Mouse (Mus musculus) erythroblast, embryonic 14.5 days (primary cell): ENCODE measurements around the gene Psmb9. TPM values are rescaled to one million over a fixed set of nuclear protein-coding genes. Genes with fewer than 3 reads are reported as not detected.

Experiments used
- H3K27me3 ChIP-seq: 2 replicates; pipeline ENCODE4 v1.6.1; 2012; ENCODE audit warnings: inconsistent platforms; ENCODE audit not compliant: control insufficient read depth
- H3K36me3 ChIP-seq: 2 replicates; pipeline ENCODE4 v1.6.1; 2012; ENCODE audit warnings: mild to moderate bottlenecking, inconsistent platforms; ENCODE audit not compliant: control insufficient read depth
- H3K4me1 ChIP-seq: 2 replicates; pipeline ENCODE4 v1.6.1; 2012; ENCODE audit warnings: inconsistent platforms; ENCODE audit not compliant: control insufficient read depth
- H3K4me3 ChIP-seq: replicated peaks from 2 replicates; pipeline ENCODE3; 2012; ENCODE audit warnings: moderate library complexity, mild to moderate bottlenecking, inconsistent platforms
- H3K9me3 ChIP-seq: 2 replicates; pipeline ENCODE4 v1.6.1; 2012; ENCODE audit warnings: low read length, inconsistent platforms, mixed read lengths; ENCODE audit not compliant: control insufficient read depth
- GATA1 ChIP-seq: IDR thresholded peaks from 2 replicates; pipeline ENCODE4 v1.6.1; 2012; ENCODE audit warnings: low read length, inconsistent platforms, mixed read lengths
- TAL1 ChIP-seq: IDR thresholded peaks from 3 replicates; pipeline ENCODE4 v1.6.1; 2012; ENCODE audit warnings: low read length, inconsistent platforms, mixed read lengths
- polyA plus RNA-seq: library from polyadenylated mRNA; stranded (reverse); fragments of >175 nt; gene quantifications from 2 replicates; pipeline ENCODE4 v1.2.3, GENCODE M21; 2012

The Psmb9 gene
- polyA plus RNA-seq, 1 experiment, result 0.05 TPM

DNA sequence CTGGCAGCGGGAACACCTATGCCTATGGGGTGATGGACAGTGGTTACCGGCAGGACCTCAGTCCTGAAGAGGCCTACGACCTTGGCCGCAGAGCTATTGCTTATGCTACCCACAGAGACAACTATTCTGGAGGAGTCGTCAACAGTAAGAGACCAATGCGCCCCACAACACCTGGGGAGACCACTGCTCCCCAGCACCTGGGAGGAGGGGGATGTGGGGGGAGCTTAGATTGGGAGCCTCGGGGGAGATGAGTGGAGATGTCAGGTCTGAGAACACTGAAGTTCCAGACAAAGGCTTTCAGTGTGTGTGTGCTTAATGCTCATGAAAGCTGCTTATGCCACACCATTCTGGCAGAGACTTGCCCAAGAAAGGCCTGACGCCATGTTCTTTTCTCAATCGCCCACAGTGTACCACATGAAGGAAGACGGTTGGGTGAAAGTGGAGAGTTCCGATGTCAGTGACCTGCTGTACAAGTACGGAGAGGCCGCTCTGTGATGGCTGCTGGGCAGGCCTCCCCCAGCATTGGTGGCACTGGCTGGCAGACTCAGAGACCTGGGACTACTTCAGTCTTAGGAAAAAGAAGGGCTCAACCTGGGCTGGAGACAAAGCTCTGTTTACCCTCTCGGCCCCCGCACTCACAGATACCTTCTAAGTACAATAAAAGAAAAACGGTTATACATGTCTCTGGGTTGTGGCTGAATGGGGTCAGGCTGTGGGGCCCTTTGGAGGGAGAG is 13.4 kb upstream of the Psmb9 start:
- Histone ChIP-seq H3K4me3 (no peak overlapping the region), H3K27me3 (peaks cover 39% of the 10 kb centered on the region), H3K36me3 (no peaks in the 10 kb centered on the region), H3K4me1 (peaks cover 38% of the 10 kb centered on the region), H3K9me3 (no peaks in the 10 kb centered on the region)
- TF ChIP-seq TAL1, result no peak
- TF ChIP-seq GATA1, result no peak

DNA sequence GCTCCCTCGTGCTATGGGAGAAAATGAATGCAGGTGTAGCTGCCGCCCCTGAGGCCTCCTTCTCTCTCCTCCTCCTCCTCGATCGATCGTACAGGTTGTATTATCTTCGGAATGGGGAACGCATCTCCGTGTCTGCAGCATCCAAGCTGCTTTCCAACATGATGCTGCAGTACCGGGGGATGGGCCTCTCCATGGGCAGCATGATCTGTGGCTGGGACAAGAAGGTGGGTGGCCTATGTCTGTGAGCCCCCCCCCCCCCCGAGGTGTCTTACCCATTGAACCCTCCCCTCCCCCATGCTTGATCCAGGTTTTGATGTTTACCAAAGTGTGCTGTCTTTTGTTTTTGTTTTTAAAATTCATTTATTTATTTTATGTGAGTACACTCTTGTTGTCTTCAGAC is 12.5 kb upstream of the Psmb9 start:
- Histone ChIP-seq H3K36me3 (no peaks in the 10 kb centered on the region), H3K9me3 (no peaks in the 10 kb centered on the region), H3K4me3 (no peak overlapping the region), H3K27me3 (peaks cover 47% of the 10 kb centered on the region), H3K4me1 (peaks cover 29% of the 10 kb centered on the region)
- no peak for TF ChIP-seq GATA1
- no peak for TF ChIP-seq TAL1

GRCm38 (mm10) chr17:34199050-34199619 is 11.6 kb upstream of the Psmb9 start:
- TF ChIP-seq GATA1, result no peak
- no peak for TF ChIP-seq TAL1
- no peaks in the 10 kb centered on the region for H3K36me3 ChIP-seq
- H3K27me3 ChIP-seq, result peaks cover 56% of the 10 kb centered on the region
- H3K4me3 ChIP-seq, result no peak overlapping the region
- H3K9me3 ChIP-seq, result no peaks in the 10 kb centered on the region
- H3K4me1 ChIP-seq, result peaks cover 20% of the 10 kb centered on the region

DNA sequence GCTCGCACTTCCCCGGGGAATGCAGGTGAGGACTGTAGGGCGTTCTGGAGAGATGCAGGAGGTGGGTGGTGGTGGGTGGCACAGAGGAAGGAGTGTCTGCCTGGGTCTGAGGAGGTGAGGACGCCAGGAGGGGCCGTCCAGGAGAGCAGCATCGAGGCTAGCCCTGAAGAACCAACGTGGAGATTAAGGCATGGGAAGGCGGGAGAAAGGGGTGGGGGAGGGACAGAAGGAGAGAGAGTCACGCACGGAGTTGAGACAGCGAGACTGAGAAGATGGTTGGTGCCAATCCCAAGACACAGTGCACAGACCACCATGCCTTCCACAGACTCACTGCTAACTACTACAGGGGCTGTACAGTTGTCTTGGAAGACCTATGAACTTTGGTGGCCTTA is 11.0 kb upstream of the Psmb9 start:
- H3K27me3 ChIP-seq, result peaks cover 62% of the 10 kb centered on the region

GRCm38 (mm10) chr17:34197904-34198520 is 10.4 kb upstream of the Psmb9 start:
- TF ChIP-seq GATA1 (no peak), TAL1 (no peak)
- Histone ChIP-seq H3K9me3 (no peaks in the 10 kb centered on the region), H3K4me1 (peaks cover 14% of the 10 kb centered on the region), H3K36me3 (no peaks in the 10 kb centered on the region), H3K4me3 (peak overlapping the region; percentile 47), H3K27me3 (peaks cover 65% of the 10 kb centered on the region)

More for the DNA sequence above, 11.0 kb upstream of the Psmb9 start:
- Histone ChIP-seq H3K4me1 (peaks cover 15% of the 10 kb centered on the region), H3K36me3 (no peaks in the 10 kb centered on the region), H3K4me3 (peak overlapping the region; percentile 47), H3K9me3 (no peaks in the 10 kb centered on the region)
- TF ChIP-seq GATA1, result no peak
- no peak for TF ChIP-seq TAL1

DNA sequence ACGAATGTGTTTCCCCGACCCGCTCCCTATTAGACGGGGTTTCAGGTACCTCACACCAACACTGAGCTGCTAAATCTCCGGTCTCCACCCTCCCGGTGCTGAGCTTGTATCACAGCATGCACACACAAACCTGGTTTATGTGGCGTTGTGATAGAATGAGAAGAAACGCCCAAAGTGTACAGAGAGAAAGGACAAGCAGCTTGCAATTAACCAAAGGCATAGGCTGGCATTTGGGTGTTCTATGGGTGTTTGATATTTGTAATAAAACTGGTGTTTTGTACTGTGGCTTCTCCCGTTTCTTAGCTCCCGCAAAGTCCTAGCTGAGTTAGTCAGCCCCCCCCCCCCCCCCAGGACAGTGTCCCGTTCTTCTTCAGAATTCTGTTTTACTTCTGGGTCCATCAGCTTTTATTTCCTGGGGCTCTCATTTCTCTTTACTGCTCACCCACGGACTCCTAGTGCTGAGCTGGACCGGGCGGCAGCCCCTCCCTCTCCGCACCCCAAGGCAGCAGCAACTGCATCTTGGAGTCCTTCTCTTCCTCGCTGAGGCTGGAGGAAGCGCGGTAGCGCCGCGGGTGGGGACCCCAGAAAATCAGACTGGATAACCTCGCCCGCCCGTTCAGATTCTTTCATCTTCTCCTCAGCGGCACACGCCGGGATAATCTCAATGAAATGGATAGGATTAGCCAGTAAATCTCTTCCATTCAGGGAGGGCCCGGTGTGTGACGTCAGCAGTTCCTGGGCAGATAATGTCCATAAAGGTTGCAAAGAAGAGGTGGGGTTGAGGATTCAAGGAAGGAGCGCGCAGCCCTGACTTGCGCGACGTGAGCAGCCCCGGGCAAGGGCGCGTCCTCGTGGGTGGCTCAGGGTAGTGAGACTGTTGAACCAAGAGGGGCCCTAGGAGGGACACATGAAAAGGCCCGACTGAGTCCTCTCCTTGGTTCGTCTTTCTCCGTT is 9.7 kb upstream of the Psmb9 start, which contains the start of gene Psmb8:
Gene Psmb8, plus strand, starts transcription at position 781 of the 954 bp plus-strand sequence.
- Histone ChIP-seq H3K9me3 (no peaks in the 10 kb centered on the region), H3K27me3 (peaks cover 70% of the 10 kb centered on the region), H3K36me3 (no peaks in the 10 kb centered on the region), H3K4me1 (peaks cover 14% of the 10 kb centered on the region), H3K4me3 (peak within 1 kb of the TSS; percentile 47)
- TF ChIP-seq TAL1 (no peak), GATA1 (no peak)

DNA sequence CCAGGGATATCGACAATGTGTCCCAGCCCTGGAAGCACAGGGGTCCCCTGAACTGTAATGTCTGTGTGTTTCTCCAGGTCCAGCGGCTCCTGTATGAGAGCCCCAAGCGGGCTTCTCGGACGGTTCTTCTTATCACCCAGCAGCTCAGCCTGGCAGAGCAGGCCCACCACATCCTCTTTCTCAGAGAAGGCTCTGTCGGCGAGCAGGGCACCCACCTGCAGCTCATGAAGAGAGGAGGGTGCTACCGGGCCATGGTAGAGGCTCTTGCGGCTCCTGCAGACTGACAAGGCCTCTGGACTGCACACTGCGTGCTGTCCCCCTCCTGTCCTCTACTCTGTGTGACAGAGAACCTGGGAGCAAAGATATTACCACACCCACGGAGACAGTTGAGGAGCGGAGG is 8.9 kb upstream of the Psmb9 start:
- Histone ChIP-seq H3K9me3 (no peaks in the 10 kb centered on the region), H3K36me3 (no peaks in the 10 kb centered on the region), H3K4me3 (no peak overlapping the region), H3K27me3 (peaks cover 76% of the 10 kb centered on the region), H3K4me1 (peaks cover 14% of the 10 kb centered on the region)
- no peak for TF ChIP-seq GATA1
- no peak for TF ChIP-seq TAL1

- Histone ChIP-seq H3K36me3 (no peaks in the 10 kb centered on the region), H3K9me3 (no peaks in the 10 kb centered on the region), H3K27me3 (peaks cover 80% of the 10 kb centered on the region), H3K4me1 (peaks cover 14% of the 10 kb centered on the region), H3K4me3 (no peak overlapping the region)
- TF ChIP-seq GATA1, result no peak
- TF ChIP-seq TAL1, result no peak
Observed at GRCm38 (mm10) chr17:34194723-34195122, 7.2 kb upstream of the Psmb9 start.

DNA sequence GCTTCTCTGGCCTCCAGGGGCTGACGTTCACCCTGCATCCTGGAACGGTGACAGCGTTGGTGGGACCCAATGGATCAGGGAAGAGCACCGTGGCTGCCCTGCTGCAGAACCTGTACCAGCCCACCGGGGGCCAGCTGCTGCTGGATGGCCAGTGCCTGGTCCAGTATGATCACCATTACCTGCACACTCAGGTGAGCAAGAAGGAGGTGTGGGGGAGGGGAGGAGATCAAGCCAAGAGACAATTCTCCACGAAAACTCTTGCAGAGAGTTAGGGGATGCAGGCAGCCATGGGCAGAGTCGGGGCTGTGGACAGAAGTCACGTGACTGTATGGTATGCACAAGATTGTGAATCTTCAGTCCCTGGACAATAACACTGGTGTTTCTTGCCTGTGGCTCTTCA is 5.9 kb upstream of the Psmb9 start:
- TF ChIP-seq TAL1, result no peak
- TF ChIP-seq GATA1, result no peak
- H3K4me1 ChIP-seq, result peaks cover 13% of the 10 kb centered on the region
- H3K4me3 ChIP-seq, result no peak overlapping the region
- no peaks in the 10 kb centered on the region for H3K36me3 ChIP-seq
- H3K27me3 ChIP-seq, result peaks cover 82% of the 10 kb centered on the region
- H3K9me3 ChIP-seq, result no peaks in the 10 kb centered on the region
